Mouse (Mus musculus): ENCODE measurements at regions not wholly inside any gene's neighbourhood (a gene's known extent, or its start where the extent isn't known, plus 50 kb on each side); places are given as distances from the start of the nearest gene placed in this dataset.

DNA sequence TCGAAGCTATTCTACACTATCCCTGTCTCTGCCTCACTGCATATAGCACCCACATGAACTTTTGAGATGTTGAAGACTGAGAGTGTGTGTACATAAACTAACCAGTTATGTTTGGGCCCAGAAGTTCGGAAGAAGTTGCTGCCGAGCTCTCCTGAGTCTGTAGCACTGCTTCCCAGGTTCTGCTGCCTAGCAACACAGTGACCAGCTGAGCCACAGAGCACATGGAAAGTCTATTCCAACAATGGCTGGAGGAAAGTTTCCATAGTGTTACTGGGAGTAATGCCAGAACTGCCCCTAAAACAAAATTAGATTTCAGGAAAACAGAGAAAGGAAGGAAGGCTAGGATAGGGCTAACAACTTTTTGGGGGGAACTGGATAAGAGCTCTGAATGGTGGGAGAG, 489.2 kb upstream of the Marcks start:
- Histone ChIP-seq H3K79me2 (ENCODE audit: control insufficient read depth, insufficient read depth) (no peaks in the 10 kb centered on the region), H3K27me3 (ENCODE audit: control insufficient read depth, insufficient read depth, insufficient read length) (no peaks in the 10 kb centered on the region), H3K36me3 (ENCODE audit: control insufficient read depth, insufficient read depth) (no peaks in the 10 kb centered on the region), H3K4me2 (ENCODE audit: low read depth) (no peak overlapping the region), H3K4me3 (no peak overlapping the region), H3ac (ENCODE audit: control insufficient read depth, insufficient read length) (no peak overlapping the region)
- TF ChIP-seq POLR2AphosphoS2 (IDR thresholded peaks at IDR 0.05; ENCODE audit: insufficient read length, low read depth) (no peak), MAX (IDR thresholded peaks at IDR 0.05; ENCODE audit: low read depth) (no peak), SRF (IDR thresholded peaks at IDR 0.05; ENCODE audit: control insufficient read depth, insufficient read length, low read depth) (no peak), REST (IDR thresholded peaks at IDR 0.05; ENCODE audit: insufficient read depth, insufficient read length) (no peak), POLR2A (IDR thresholded peaks at IDR 0.05; ENCODE audit: insufficient read length, low read depth) (no peak), TCF12 (IDR thresholded peaks at IDR 0.05; ENCODE audit: insufficient read depth, poor library complexity, severe bottlenecking) (no peak), MYOG (IDR thresholded peaks at IDR 0.05; ENCODE audit: control insufficient read depth in 1 of 3, insufficient read depth in 1 of 3, insufficient read length in 2 of 3, low read depth in 2 of 3) (no peak), CEBPB (IDR thresholded peaks at IDR 0.05; ENCODE audit: insufficient read depth, poor library complexity, severe bottlenecking) (no peak), TCF3 (IDR thresholded peaks at IDR 0.05; ENCODE audit: insufficient read length, low read depth) (no peak), USF1 (IDR thresholded peaks at IDR 0.05; ENCODE audit: low read depth) (no peak), E2F4 (IDR thresholded peaks at IDR 0.05; ENCODE audit: insufficient read depth) (no peak), MYOD1 (IDR thresholded peaks at IDR 0.05; ENCODE audit: control insufficient read depth in 1 of 3, insufficient read length in 2 of 3, low read depth in 2 of 3) (no peak)

DNA sequence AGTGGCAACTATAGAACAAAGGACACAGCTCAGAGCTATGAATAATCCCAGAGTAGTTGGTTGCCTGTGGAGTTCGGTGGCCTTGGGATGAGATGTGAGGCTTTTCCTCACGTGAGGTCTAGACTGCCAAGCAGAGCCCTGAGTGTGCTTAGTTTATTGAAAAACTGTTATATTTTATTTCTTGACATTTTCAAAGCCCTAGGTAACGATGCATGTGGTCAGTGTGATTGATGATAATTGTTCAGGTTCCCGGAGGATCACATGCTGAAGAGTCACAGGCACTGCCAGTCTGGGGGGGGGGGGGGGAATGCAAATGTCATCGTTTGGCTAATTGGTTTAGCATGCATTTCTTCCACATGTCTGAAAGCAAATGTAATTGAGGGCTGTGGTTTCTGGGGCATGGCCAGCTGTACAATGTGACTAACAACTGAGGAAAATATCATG, 488.1 kb upstream of the Marcks start:
- Histone ChIP-seq H3K4me2 (ENCODE audit: low read depth) (no peak overlapping the region), H3K79me2 (ENCODE audit: control insufficient read depth, insufficient read depth) (no peaks in the 10 kb centered on the region), H3K27me3 (ENCODE audit: control insufficient read depth, insufficient read depth, insufficient read length) (no peaks in the 10 kb centered on the region), H3K36me3 (ENCODE audit: control insufficient read depth, insufficient read depth) (no peaks in the 10 kb centered on the region), H3K4me3 (no peak overlapping the region), H3ac (ENCODE audit: control insufficient read depth, insufficient read length) (no peak overlapping the region)
- no peak for TF ChIP-seq USF1 (IDR thresholded peaks at IDR 0.05; ENCODE audit: low read depth)
- TF ChIP-seq REST (IDR thresholded peaks at IDR 0.05; ENCODE audit: insufficient read depth, insufficient read length): no peak

DNA sequence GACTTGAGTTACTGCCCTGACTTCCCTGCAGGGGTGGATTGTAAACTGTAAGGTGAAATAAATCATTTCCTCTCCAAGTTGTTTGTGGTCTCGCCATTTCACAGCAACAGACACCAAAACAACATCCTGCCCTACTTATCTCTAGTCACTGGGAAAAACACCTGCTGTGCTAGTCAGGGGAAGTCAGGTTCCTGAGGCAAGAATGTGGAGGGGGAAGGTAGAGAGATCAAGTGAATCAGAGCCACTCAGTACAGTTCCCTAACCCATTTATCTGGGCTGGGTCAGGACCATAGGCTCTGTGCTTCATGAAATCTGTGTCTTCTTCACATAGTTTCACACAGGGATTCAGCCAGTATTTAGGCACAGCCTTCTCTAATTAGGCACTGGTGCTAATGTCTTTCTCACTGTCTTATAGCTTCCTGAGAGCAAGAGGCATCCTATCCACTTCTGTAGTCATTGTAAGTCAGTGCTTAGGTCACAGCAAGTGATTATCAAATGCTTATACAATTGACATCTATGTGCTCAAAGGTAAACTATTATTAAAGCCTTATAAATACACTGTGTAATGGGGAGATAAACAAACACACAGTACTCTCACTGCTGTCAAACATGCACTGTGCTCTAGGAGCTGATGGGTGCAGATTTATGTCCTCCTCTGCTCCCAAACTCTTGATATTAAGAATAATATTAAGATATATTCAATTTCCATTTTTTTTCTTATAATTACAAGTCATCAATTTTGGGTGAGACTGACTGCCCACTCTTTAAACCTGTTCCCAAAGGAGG, 487.4 kb upstream of the Marcks start:
- Histone ChIP-seq H3K27me3 (ENCODE audit: control insufficient read depth, insufficient read depth, insufficient read length) (no peaks in the 10 kb centered on the region), H3ac (ENCODE audit: control insufficient read depth, insufficient read length) (no peak overlapping the region), H3K79me2 (ENCODE audit: control insufficient read depth, insufficient read depth) (no peaks in the 10 kb centered on the region), H3K4me3 (no peak overlapping the region), H3K36me3 (ENCODE audit: control insufficient read depth, insufficient read depth) (no peaks in the 10 kb centered on the region), H3K4me2 (ENCODE audit: low read depth) (no peak overlapping the region)
- TF ChIP-seq E2F4 (IDR thresholded peaks at IDR 0.05; ENCODE audit: insufficient read depth): no peak

DNA sequence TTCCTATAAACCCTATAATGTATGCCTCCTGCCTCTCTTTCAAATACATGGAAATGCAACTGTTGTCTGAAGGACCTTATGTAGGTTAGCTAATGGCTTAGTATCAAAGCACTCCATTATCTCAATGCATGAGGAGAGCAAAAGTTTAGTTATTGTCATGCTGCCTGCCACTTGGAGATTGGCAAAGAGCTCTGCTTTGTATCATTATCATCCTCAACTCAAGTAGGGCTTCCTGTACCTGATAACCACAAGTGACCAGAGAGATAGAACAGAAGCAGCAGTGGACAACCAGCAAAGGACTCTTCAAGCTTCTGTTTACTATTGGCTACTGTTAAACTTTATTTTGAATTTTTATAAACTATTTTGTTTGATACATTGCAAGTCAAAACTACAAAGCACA, 484.3 kb upstream of the Marcks start:
- no peaks in the 10 kb centered on the region for H3K27me3 ChIP-seq (ENCODE audit: control insufficient read depth, insufficient read depth, insufficient read length)
- H3K4me3 ChIP-seq: no peak overlapping the region
- no peak overlapping the region for H3ac ChIP-seq (ENCODE audit: control insufficient read depth, insufficient read length)
- H3K79me2 ChIP-seq (ENCODE audit: control insufficient read depth, insufficient read depth): no peaks in the 10 kb centered on the region
- no peak for TF ChIP-seq POLR2A (IDR thresholded peaks at IDR 0.05; ENCODE audit: insufficient read length, low read depth)
- TF ChIP-seq TCF12 (IDR thresholded peaks at IDR 0.05; ENCODE audit: insufficient read depth, poor library complexity, severe bottlenecking): no peak
- TF ChIP-seq SRF (IDR thresholded peaks at IDR 0.05; ENCODE audit: control insufficient read depth, insufficient read length, low read depth): no peak
- TF ChIP-seq E2F4 (IDR thresholded peaks at IDR 0.05; ENCODE audit: insufficient read depth): no peak
- no peak for TF ChIP-seq CEBPB (IDR thresholded peaks at IDR 0.05; ENCODE audit: insufficient read depth, poor library complexity, severe bottlenecking)
- no peak for TF ChIP-seq POLR2AphosphoS2 (IDR thresholded peaks at IDR 0.05; ENCODE audit: insufficient read length, low read depth)
- no peak for TF ChIP-seq MYOG (IDR thresholded peaks at IDR 0.05; ENCODE audit: control insufficient read depth in 1 of 3, insufficient read depth in 1 of 3, insufficient read length in 2 of 3, low read depth in 2 of 3)
- no peak for TF ChIP-seq MAX (IDR thresholded peaks at IDR 0.05; ENCODE audit: low read depth)
- no peak for TF ChIP-seq REST (IDR thresholded peaks at IDR 0.05; ENCODE audit: insufficient read depth, insufficient read length)
- H3K36me3 ChIP-seq (ENCODE audit: control insufficient read depth, insufficient read depth): no peaks in the 10 kb centered on the region
- H3K4me2 ChIP-seq (ENCODE audit: low read depth): no peak overlapping the region

DNA sequence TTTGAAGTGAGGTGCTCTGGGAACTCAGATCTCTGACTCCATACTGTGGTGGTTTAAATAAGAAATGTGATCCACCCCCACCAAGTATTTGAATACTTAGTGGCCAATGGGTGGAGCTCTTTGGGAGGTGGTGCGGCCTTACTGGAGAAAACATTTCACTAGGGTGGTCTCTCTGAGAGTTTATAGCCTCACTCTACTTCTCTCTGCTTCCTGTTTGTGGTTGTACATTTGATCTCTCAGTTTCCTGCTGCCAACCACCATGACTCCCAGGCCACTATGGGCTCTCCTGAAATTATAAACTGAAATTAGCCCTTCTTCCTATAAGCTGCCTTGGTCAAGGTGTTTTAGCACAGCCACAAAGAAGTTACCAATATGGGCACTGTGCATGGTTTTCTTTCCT, 479.9 kb upstream of the Marcks start:
- Histone ChIP-seq H3K79me2 (ENCODE audit: control insufficient read depth, insufficient read depth) (no peaks in the 10 kb centered on the region), H3K4me3 (no peak overlapping the region), H3K27me3 (ENCODE audit: control insufficient read depth, insufficient read depth, insufficient read length) (no peaks in the 10 kb centered on the region), H3K36me3 (ENCODE audit: control insufficient read depth, insufficient read depth) (no peaks in the 10 kb centered on the region), H3K4me2 (ENCODE audit: low read depth) (no peak overlapping the region), H3ac (ENCODE audit: control insufficient read depth, insufficient read length) (no peak overlapping the region)
- TF ChIP-seq MAX (IDR thresholded peaks at IDR 0.05; ENCODE audit: low read depth): no peak
- no peak for TF ChIP-seq USF1 (IDR thresholded peaks at IDR 0.05; ENCODE audit: low read depth)
- no peak for TF ChIP-seq CEBPB (IDR thresholded peaks at IDR 0.05; ENCODE audit: insufficient read depth, poor library complexity, severe bottlenecking)
- no peak for TF ChIP-seq TCF3 (IDR thresholded peaks at IDR 0.05; ENCODE audit: insufficient read length, low read depth)
- TF ChIP-seq REST (IDR thresholded peaks at IDR 0.05; ENCODE audit: insufficient read depth, insufficient read length): no peak
- no peak for TF ChIP-seq TCF12 (IDR thresholded peaks at IDR 0.05; ENCODE audit: insufficient read depth, poor library complexity, severe bottlenecking)
- no peak for TF ChIP-seq MYOG (IDR thresholded peaks at IDR 0.05; ENCODE audit: control insufficient read depth in 1 of 3, insufficient read depth in 1 of 3, insufficient read length in 2 of 3, low read depth in 2 of 3)
- TF ChIP-seq MYOD1 (IDR thresholded peaks at IDR 0.05; ENCODE audit: control insufficient read depth in 1 of 3, insufficient read length in 2 of 3, low read depth in 2 of 3): no peak
- no peak for TF ChIP-seq POLR2A (IDR thresholded peaks at IDR 0.05; ENCODE audit: insufficient read length, low read depth)
- no peak for TF ChIP-seq SRF (IDR thresholded peaks at IDR 0.05; ENCODE audit: control insufficient read depth, insufficient read length, low read depth)
- no peak for TF ChIP-seq E2F4 (IDR thresholded peaks at IDR 0.05; ENCODE audit: insufficient read depth)
- TF ChIP-seq POLR2AphosphoS2 (IDR thresholded peaks at IDR 0.05; ENCODE audit: insufficient read length, low read depth): no peak

All from myocyte (in vitro differentiated cells).